Mouse (Mus musculus) stomach, postnatal 0 days (tissue): ENCODE data around the gene Fads3. TPM values are rescaled to one million over a fixed set of nuclear protein-coding genes. Genes with fewer than 3 reads are reported as not detected.
A peak's percentile ranks its signal among the peaks of the same experiment; 100 is the strongest.

Experiments
- ATAC-seq: fragments of 200-750 bp; cut with Nextera tagmentation; 2 replicates; pipeline ENCODE4 v1.8.0; 2017; ENCODE audit not compliant: low FRiP score, low TSS enrichment
- DNase-seq: peaks from one replicate; pipeline ENCODE4 v3.0.0-alpha.2; 2016; ENCODE audit warnings: low spot score
- H3K27ac ChIP-seq: fragments of 300-500 bp; sonication (generic); replicated peaks from 2 replicates; pipeline ENCODE4 v1.5.1; 2014; ENCODE audit warnings: mild to moderate bottlenecking, control low read depth
- H3K27me3 ChIP-seq: fragments of 300-500 bp; sonication (generic); 2 replicates; pipeline ENCODE4 v1.6.1; 2014; ENCODE audit warnings: low read length; ENCODE audit not compliant: control insufficient read depth, insufficient read depth
- H3K36me3 ChIP-seq: fragments of 300-500 bp; sonication (generic); 2 replicates; pipeline ENCODE4 v1.6.1; 2014; ENCODE audit warnings: low read length, mixed read lengths; ENCODE audit not compliant: control insufficient read depth, insufficient read depth
- H3K4me1 ChIP-seq: fragments of 300-500 bp; sonication (generic); replicated peaks from 2 replicates; pipeline ENCODE4 v1.6.1; 2014; ENCODE audit warnings: antibody characterized with exemption; ENCODE audit not compliant: control insufficient read depth, insufficient read depth
- H3K4me2 ChIP-seq: fragments of 300-500 bp; sonication (generic); replicated peaks from 2 replicates; pipeline ENCODE4 v1.6.1; 2014; ENCODE audit warnings: low read depth, mild to moderate bottlenecking, control low read depth, moderate library complexity
- H3K4me3 ChIP-seq: fragments of 300-500 bp; sonication (generic); 2 replicates; pipeline ENCODE4 v1.5.1; 2014; ENCODE audit warnings: low read depth, low read length, control low read depth
- H3K9ac ChIP-seq: fragments of 300-500 bp; sonication (generic); 2 replicates; pipeline ENCODE4 v1.6.1; 2014; ENCODE audit warnings: mild to moderate bottlenecking, low read length, control low read depth, mixed read lengths
- H3K9me3 ChIP-seq: fragments of 300-500 bp; sonication (generic); 2 replicates; pipeline ENCODE4 v1.6.1; 2016; ENCODE audit warnings: low read length; ENCODE audit not compliant: control insufficient read depth
- CTCF ChIP-seq: IDR thresholded peaks from 2 replicates; pipeline ENCODE4 v1.5.1; 2016; ENCODE audit warnings: antibody characterized with exemption, low read depth, mild to moderate bottlenecking, moderate library complexity
- EP300 ChIP-seq: optimal IDR thresholded peaks from 2 replicates; pipeline ENCODE3; 2016; ENCODE audit warnings: antibody characterized with exemption
- WGBS: fragments of 180-500 bp; shearing (Covaris S2); extraction: QIAGEN DNeasy Blood & Tissue Kit; methylation state at CpG from one replicate; pipeline ENCODE4 v1.1.7; 2014; 5-methylcytosine and 5-hydroxymethylcytosine counted together
- polyA plus RNA-seq: library from polyadenylated mRNA; unstranded; fragments of >200 nt; fragmentation: Nextera tagmentation; extraction: Ambion mirVana; gene quantifications from 2 replicates; pipeline ENCODE4 v1.2.1, GENCODE M21; 2015

Gene Fads3
- polyA plus RNA-seq, 1 experiment from 2014 or later: 27.5 TPM

DNA sequence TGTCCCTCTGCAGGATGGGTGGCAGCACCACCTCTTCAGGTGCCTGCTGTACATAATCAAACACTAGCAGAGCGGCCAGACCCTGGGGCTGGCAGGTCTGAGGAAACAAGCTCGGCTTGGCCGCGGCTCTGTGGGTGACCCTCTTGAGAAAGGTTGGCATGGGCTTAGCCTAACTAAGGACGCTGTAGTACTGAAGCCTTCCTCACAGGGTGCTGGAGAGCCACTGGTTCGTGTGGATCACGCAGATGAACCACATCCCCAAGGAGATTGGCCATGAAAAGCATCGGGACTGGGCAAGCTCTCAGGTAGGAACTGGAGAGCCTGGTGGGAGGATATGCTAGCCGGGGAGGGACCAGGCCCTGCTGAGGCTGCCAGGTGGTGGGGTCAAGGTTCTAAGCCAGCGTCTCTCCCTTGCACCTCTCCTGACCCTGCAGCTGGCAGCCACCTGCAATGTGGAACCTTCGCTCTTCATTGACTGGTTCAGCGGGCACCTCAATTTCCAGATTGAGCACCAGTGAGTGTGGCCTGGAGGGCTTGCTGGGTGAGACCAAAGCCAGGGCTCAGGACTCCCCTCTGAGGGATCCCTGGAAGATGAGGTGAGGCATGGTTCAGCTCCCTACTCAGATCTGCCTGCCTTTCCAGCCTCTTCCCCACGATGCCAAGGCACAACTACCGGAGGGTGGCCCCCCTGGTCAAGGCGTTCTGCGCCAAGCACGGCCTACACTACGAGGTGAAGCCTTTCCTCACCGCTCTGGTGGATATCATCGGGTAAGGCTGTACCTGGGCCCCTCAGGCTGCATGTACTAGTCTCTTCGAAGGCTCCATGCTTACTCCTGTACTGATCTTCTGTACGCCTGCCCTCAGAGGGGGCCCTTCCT is 14.7 kb downstream of the Fads3 start:
- TF ChIP-seq CTCF (peak; percentile 20; the same call in 1 of the 2 replicates), EP300 (no peak)
- Histone ChIP-seq H3K4me1 (no peaks in the 10 kb centered on the region), H3K4me3 (no peak overlapping the region), H3K9me3 (no peaks in the 10 kb centered on the region), H3K4me2 (no peak overlapping the region), H3K9ac (no peak overlapping the region), H3K36me3 (peaks cover 15% of the 10 kb centered on the region), H3K27ac (0 out of 2 replicates have a peak overlapping the region, but pooled peaks have one; percentile 30), H3K27me3 (no peaks in the 10 kb centered on the region)
- WGBS: 84% methylated on average over 22 of the region's 22 CpGs
- ATAC-seq: no peak
- no peak for DNase-seq

DNA sequence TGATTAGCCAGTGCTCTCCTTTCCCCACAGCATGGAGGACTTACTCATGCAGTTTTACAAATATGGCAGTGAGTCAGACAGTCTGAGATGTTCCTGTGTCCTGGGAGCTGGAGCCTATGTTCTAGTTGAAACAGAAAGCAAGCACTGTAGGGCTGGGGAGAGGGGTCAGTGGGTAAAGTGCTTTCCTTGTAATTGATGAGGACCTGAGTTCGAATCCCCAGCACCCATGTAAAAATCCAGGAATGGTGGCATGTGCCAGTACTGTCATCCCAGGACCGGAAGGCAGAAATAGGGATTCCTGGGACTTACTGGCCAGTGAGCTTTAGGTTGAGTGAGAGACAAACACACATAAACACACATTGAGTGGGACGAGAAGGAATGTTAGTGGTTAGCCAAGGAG is 15.3 kb downstream of the Fads3 start:
- Histone ChIP-seq H3K9ac (no peak overlapping the region), H3K36me3 (peaks cover 15% of the 10 kb centered on the region), H3K4me1 (no peaks in the 10 kb centered on the region), H3K4me3 (no peak overlapping the region), H3K4me2 (no peak overlapping the region), H3K27me3 (no peaks in the 10 kb centered on the region), H3K27ac (0 out of 2 replicates have a peak overlapping the region, but pooled peaks have one; percentile 30), H3K9me3 (no peaks in the 10 kb centered on the region)
- no peak for TF ChIP-seq EP300
- ATAC-seq: no peak
- 72% methylated on average over 3 of the region's 3 CpGs for WGBS
- DNase-seq: no peak

DNA sequence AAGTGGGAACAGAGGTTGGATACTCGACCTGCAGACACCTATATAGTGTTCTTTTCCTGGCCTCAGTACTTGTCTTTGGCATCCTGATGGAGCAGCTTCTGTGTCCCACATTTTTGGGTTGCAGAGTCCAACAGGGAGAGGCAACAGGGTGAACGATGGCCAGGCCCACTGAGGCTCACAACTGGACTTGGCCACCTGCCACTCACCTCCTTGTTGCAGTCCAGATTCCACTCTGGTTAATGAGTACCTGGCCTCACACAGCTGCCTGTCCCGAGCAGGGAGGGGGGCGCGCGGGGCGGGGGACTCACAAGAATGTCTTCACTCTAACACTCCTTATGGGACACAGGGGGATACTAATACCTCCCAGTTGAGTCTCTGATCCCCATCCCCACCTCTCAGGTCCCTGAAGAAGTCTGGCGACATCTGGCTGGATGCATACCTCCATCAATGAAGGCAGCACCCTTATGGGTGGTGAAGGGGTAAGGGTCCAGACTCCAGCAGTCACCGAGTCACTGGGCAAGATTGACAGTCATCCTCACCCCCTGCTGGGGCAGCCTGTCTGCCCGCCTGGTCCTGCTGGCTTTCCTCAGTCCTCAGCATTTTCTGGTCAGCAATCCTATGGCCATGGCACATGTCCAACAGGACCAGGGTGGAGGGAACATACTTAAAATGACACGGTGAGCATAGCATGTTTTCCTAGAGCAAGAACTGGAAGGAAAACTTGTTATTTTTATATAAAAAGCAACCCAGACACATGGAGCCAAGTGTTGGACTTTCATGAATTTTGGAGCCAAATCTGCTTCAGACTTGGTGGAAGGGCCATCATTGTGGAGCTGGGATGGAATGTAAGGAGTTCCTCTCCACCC is 16.4 kb downstream of the Fads3 start:
- no peak for ATAC-seq
- 36% methylated on average over 11 of the region's 11 CpGs for WGBS
- no peaks in the 10 kb centered on the region for H3K27me3 ChIP-seq
- no peaks in the 10 kb centered on the region for H3K9me3 ChIP-seq
- H3K36me3 ChIP-seq: peaks cover 15% of the 10 kb centered on the region
- TF ChIP-seq EP300: no peak
- TF ChIP-seq CTCF: no peak
- no peaks in the 10 kb centered on the region for H3K4me1 ChIP-seq
- DNase-seq: peak; percentile 73
- no peak overlapping the region for H3K4me3 ChIP-seq
- 0 out of 2 replicates have a peak overlapping the region, but pooled peaks have one; percentile 49 for H3K27ac ChIP-seq
- H3K9ac ChIP-seq: no peak overlapping the region
- no peak overlapping the region for H3K4me2 ChIP-seq

DNA sequence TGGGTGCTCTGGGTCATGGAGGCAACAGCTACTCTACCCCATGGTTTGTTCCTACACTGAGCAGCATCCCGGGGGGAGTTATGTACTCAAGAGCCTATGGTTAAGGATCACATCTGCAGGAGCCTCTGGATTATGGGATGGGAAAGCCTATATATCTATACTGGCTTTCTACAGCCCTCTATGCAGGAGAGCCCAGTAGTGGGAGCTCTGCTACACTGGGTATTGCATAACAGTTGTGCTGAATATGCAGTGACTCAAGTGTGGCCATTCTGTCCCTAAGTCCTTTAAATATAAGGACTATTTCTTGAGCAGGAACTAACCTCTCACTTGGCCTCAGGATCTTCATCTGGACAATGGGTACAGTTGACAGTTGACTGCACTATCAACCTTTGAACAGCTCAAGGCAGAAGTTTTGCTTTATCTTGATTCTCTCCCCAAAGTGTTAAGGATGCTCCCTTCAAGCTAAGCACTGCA is 17.0 kb downstream of the Fads3 start:
- Histone ChIP-seq H3K9ac (no peak overlapping the region), H3K4me1 (no peaks in the 10 kb centered on the region), H3K27me3 (no peaks in the 10 kb centered on the region), H3K9me3 (no peaks in the 10 kb centered on the region), H3K4me2 (no peak overlapping the region), H3K27ac (no peak overlapping the region), H3K36me3 (peaks cover 16% of the 10 kb centered on the region), H3K4me3 (no peak overlapping the region)
- no peak for DNase-seq
- WGBS: 75% methylated on average over 1 of the region's 1 CpGs
- no peak for ATAC-seq
- TF ChIP-seq EP300: no peak
- no peak for TF ChIP-seq CTCF

GRCm38 (mm10) chr19:10058876-10059427 is 17.6 kb downstream of the Fads3 start:
- Histone ChIP-seq H3K4me2 (no peak overlapping the region), H3K4me3 (no peak overlapping the region), H3K36me3 (peaks cover 18% of the 10 kb centered on the region), H3K27ac (no peak overlapping the region), H3K9me3 (no peaks in the 10 kb centered on the region), H3K4me1 (no peaks in the 10 kb centered on the region), H3K27me3 (no peaks in the 10 kb centered on the region), H3K9ac (no peak overlapping the region)
- DNase-seq: no peak
- TF ChIP-seq EP300 (no peak), CTCF (no peak)
- ATAC-seq: no peak
- 49% methylated on average over 9 of the region's 9 CpGs for WGBS
